ENCODE assay signal across 11 mouse cellular contexts in genomic region chr15:83529765-83530164, GRCm38 (mm10). TPM values are rescaled to one million over a fixed set of nuclear protein-coding genes. Genes with fewer than 3 reads are reported as not detected.
A peak's percentile ranks its signal among the peaks of the same experiment; 100 is the strongest.
DNase-seq lines count a peak whose midpoint lies in the region; ATAC-seq and TF ChIP-seq lines count a peak whose summit lies in the region.
"Had no signal": no experiment of that assay in that cellular context is flagged by ENCODE, and none has a peak within 500 bp of the region (broad histone marks: within the 10 kb centered on the region; RNA-seq: fewer than 3 reads in every experiment).

No protein-coding gene starts in this region.

- H3K79me2 ChIP-seq in heart, adult 2 months (replicated peaks; ENCODE audit: control insufficient read depth, insufficient read depth, low read length) = peaks cover 2% of the 10 kb centered on the region; the same call in 1 of the 2 replicates

- TF ChIP-seq CTCF in heart, adult 2 months (IDR thresholded peaks at IDR 0.05) = no peak
- TF ChIP-seq CTCF in kidney, adult 2 months (conservative IDR thresholded peaks at IDR 0.05; ENCODE audit: insufficient read depth, insufficient read length, low read depth, low read length) = no peak
- TF ChIP-seq CTCF in lung, postnatal 0 days (IDR thresholded peaks at IDR 0.05) = no peak

- no peak overlapping the region for H3K4me2 ChIP-seq in intestine, embryonic 16.5 days (ENCODE audit: low read depth, low read length)
- H3K4me2 ChIP-seq in intestine, embryonic 15.5 days (replicated peaks) = no peak overlapping the region
- no peak overlapping the region for H3K4me2 ChIP-seq in lung, postnatal 0 days (replicated peaks; ENCODE audit: low read depth, low read length)
- H3K4me2 ChIP-seq: limb, embryonic 12.5 days had no signal

- 75% methylated on average over 5 of the region's 5 CpGs for WGBS in intestine, embryonic 16.5 days
- WGBS in intestine, embryonic 15.5 days = 82% methylated on average over 5 of the region's 5 CpGs
- 38% methylated on average over 5 of the region's 5 CpGs for WGBS in heart, adult 2 months
- 35% methylated on average over 5 of the region's 5 CpGs for WGBS in kidney, adult 2 months
- 55% methylated on average over 5 of the region's 5 CpGs for WGBS in lung, postnatal 0 days

- no peaks in the 10 kb centered on the region for H3K36me3 ChIP-seq in intestine, embryonic 16.5 days (ENCODE audit: control insufficient read depth, insufficient read depth, low read length)
- no peaks in the 10 kb centered on the region for H3K36me3 ChIP-seq in intestine, embryonic 15.5 days
- H3K36me3 ChIP-seq in heart, adult 2 months (ENCODE audit: control insufficient read depth, insufficient read depth, low read length) = peaks cover 4% of the 10 kb centered on the region; the same call in 1 of the 2 replicates
- no peaks in the 10 kb centered on the region for H3K36me3 ChIP-seq in kidney, adult 2 months (ENCODE audit: control insufficient read depth, insufficient read depth, low read length)
- H3K36me3 ChIP-seq in lung, postnatal 0 days (ENCODE audit: insufficient read depth, low read length) = no peaks in the 10 kb centered on the region
- H3K36me3 ChIP-seq: limb, embryonic 12.5 days had no signal

- no peak for TF ChIP-seq EP300 in heart, adult 2 months (IDR thresholded peaks at IDR 0.05; ENCODE audit: insufficient read depth, low read depth, low read length)
- TF ChIP-seq EP300 in lung, postnatal 0 days (IDR thresholded peaks at IDR 0.05) = no peak

- H3K9me3 ChIP-seq in intestine, embryonic 16.5 days (ENCODE audit: control insufficient read depth, low read length) = no peaks in the 10 kb centered on the region; the same call in 1 of the 2 replicates
- H3K9me3 ChIP-seq in intestine, embryonic 15.5 days = no peaks in the 10 kb centered on the region
- H3K9me3 ChIP-seq in lung, postnatal 0 days (ENCODE audit: low read length) = no peaks in the 10 kb centered on the region
- H3K9me3 ChIP-seq: limb, embryonic 12.5 days had no signal

- no peak for ATAC-seq in intestine, embryonic 16.5 days
- ATAC-seq in intestine, embryonic 15.5 days = no peak
- peak; percentile 22; the same call in 1 of the 2 replicates for ATAC-seq in lung, postnatal 0 days

- H3K27me3 ChIP-seq in intestine, embryonic 16.5 days (replicated peaks; ENCODE audit: control insufficient read depth, insufficient read depth, low read length) = peaks cover 24% of the 10 kb centered on the region
- H3K27me3 ChIP-seq in intestine, embryonic 15.5 days (replicated peaks) = peaks cover 31% of the 10 kb centered on the region
- no peaks in the 10 kb centered on the region for H3K27me3 ChIP-seq in heart, adult 2 months (ENCODE audit: control insufficient read depth, insufficient read depth, low read length)
- no peaks in the 10 kb centered on the region for H3K27me3 ChIP-seq in kidney, adult 2 months (replicated peaks; ENCODE audit: control insufficient read depth, insufficient read depth, low read length)
- 0 out of 2 replicates have a peak, but pooled peaks cover 4% of the 10 kb centered on the region for H3K27me3 ChIP-seq in lung, postnatal 0 days (replicated peaks; ENCODE audit: insufficient read depth, low read length)

- no peak overlapping the region for H3K4me3 ChIP-seq in intestine, embryonic 16.5 days (ENCODE audit: low read length)
- no peak overlapping the region for H3K4me3 ChIP-seq in intestine, embryonic 15.5 days (replicated peaks)
- H3K4me3 ChIP-seq in heart, adult 2 months = no peak overlapping the region
- H3K4me3 ChIP-seq in kidney, adult 2 months (ENCODE audit: insufficient read depth, low read depth, low read length) = no peak overlapping the region
- H3K4me3 ChIP-seq in lung, postnatal 0 days (ENCODE audit: low read depth, low read length) = no peak overlapping the region
- H3K4me3 ChIP-seq: limb, embryonic 12.5 days; megakaryocyte, embryonic 14.5 days; myocyte had no signal

- H3K27ac ChIP-seq in intestine, embryonic 16.5 days (ENCODE audit: low read length) = 0 out of 2 replicates have a peak overlapping the region, but pooled peaks have one; percentile 49
- H3K27ac ChIP-seq in intestine, embryonic 15.5 days = no peak overlapping the region
- peak overlapping the region; percentile 91 for H3K27ac ChIP-seq in heart, adult 2 months
- peak overlapping the region; percentile 97 for H3K27ac ChIP-seq in kidney, adult 2 months (ENCODE audit: insufficient read depth, low read depth, low read length)
- peak overlapping the region; percentile 85 for H3K27ac ChIP-seq in lung, postnatal 0 days (ENCODE audit: low read length)
- H3K27ac ChIP-seq: limb, embryonic 12.5 days had no signal

- H3K9ac ChIP-seq in intestine, embryonic 16.5 days (ENCODE audit: low read depth, low read length) = no peak overlapping the region
- H3K9ac ChIP-seq in intestine, embryonic 15.5 days = no peak overlapping the region
- no peak overlapping the region for H3K9ac ChIP-seq in heart, adult 2 months (ENCODE audit: low read depth, low read length)
- no peak overlapping the region for H3K9ac ChIP-seq in lung, postnatal 0 days (replicated peaks; ENCODE audit: low read depth)
- H3K9ac ChIP-seq: limb, embryonic 12.5 days had no signal

- DNase-seq in heart, adult 2 months = peak; percentile 52 to 55
- peak; percentile 86 for DNase-seq in kidney, adult 2 months
- peak; percentile 53 for DNase-seq in lung, postnatal 0 days (ENCODE audit: low spot score)
- DNase-seq in left cerebral cortex, postnatal 36 days (ENCODE audit: low spot score in 2 of 2) = no peak
- DNase-seq in thymus, postnatal 36 days = no peak
- DNase-seq in urinary bladder, postnatal 14 days (ENCODE audit: low spot score) = no peak

- peaks cover 16% of the 10 kb centered on the region for H3K4me1 ChIP-seq in intestine, embryonic 16.5 days (ENCODE audit: control insufficient read depth, insufficient read depth, low read length)
- peaks cover 23% of the 10 kb centered on the region for H3K4me1 ChIP-seq in intestine, embryonic 15.5 days (replicated peaks)
- peaks cover 17% of the 10 kb centered on the region for H3K4me1 ChIP-seq in heart, adult 2 months (ENCODE audit: control insufficient read depth, insufficient read depth, low read length)
- peaks cover 25% of the 10 kb centered on the region for H3K4me1 ChIP-seq in kidney, adult 2 months (ENCODE audit: control insufficient read depth, insufficient read depth, low read length)
- peaks cover 29% of the 10 kb centered on the region for H3K4me1 ChIP-seq in lung, postnatal 0 days (ENCODE audit: insufficient read depth, low read depth, low read length)

- intact Hi-C loops in heart, adult 2 months (cut with DNase I) = loop anchor here (5.0 kb wide), 2 partner anchors 33 to 68 kb away; partner anchors contain the start of genes Mcat, Tspo and Ttll12
- intact Hi-C loops in left cerebral cortex, postnatal 36 days (cut with DNase I) = no loop called here

- no peak for TF ChIP-seq POLR2A in heart, adult 2 months (IDR thresholded peaks at IDR 0.05; ENCODE audit: insufficient read depth, low read depth, low read length)
- TF ChIP-seq POLR2A in kidney, adult 2 months (IDR thresholded peaks at IDR 0.05; ENCODE audit: low read depth, low read length) = no peak

RNA-seq across cellular contexts. Expression of gene Bik, which starts 3.1 kb away (rescaled TPM):
- polyA plus RNA-seq in intestine, embryonic 16.5 days (2015; fragmentation: Nextera tagmentation; extraction: Ambion mirVana) = 3.1 and 4.3 TPM in 2 replicates
- polyA plus RNA-seq in intestine, embryonic 15.5 days (2015; fragmentation: Nextera tagmentation; extraction: Ambion mirVana) = 4.3 and 5.6 TPM in 2 replicates
- total RNA-seq in heart, adult 2 months (2021) = 10 to 100 TPM in 1 of 2 experiments, 1 to 10 TPM in 1; 8.3 to 10.9 TPM
- polyA plus RNA-seq in heart, adult 2 months (2012; rRNA removed) = 11.7 and 21.8 TPM in 2 replicates
- 18.9 and 20.8 TPM in 2 replicates for polyA plus RNA-seq in kidney, adult 2 months (2012; rRNA removed)
- polyA plus RNA-seq in lung, postnatal 0 days (2015; fragmentation: Nextera tagmentation; extraction: Ambion mirVana) = 33.8 and 34.6 TPM in 2 replicates
- not detected for total RNA-seq in left cerebral cortex, postnatal 36 days (2021)

RNA-seq across cellular contexts. Expression of gene Ttll1, which starts 19.1 kb away (rescaled TPM):
- polyA plus RNA-seq in intestine, embryonic 16.5 days (2015; fragmentation: Nextera tagmentation; extraction: Ambion mirVana) = 14.1 and 17.1 TPM in 2 replicates
- 17.1 and 18.4 TPM in 2 replicates for polyA plus RNA-seq in intestine, embryonic 15.5 days (2015; fragmentation: Nextera tagmentation; extraction: Ambion mirVana)
- total RNA-seq in heart, adult 2 months (2021) = 10 to 100 TPM; 52.1 to 62.9 TPM
- polyA plus RNA-seq in heart, adult 2 months (2012; rRNA removed) = 37.6 and 41.3 TPM in 2 replicates
- polyA plus RNA-seq in kidney, adult 2 months (2012; rRNA removed) = 10.3 and 11.1 TPM in 2 replicates
- 13.8 and 13.9 TPM in 2 replicates for polyA plus RNA-seq in lung, postnatal 0 days (2015; fragmentation: Nextera tagmentation; extraction: Ambion mirVana)
- total RNA-seq in left cerebral cortex, postnatal 36 days (2021) = 10 to 100 TPM; 49.7 to 52.3 TPM

RNA-seq across cellular contexts. Expression of gene Tspo, which starts 33.6 kb away (rescaled TPM):
- 128 and 133 TPM in 2 replicates for polyA plus RNA-seq in intestine, embryonic 16.5 days (2015; fragmentation: Nextera tagmentation; extraction: Ambion mirVana)
- 98.0 and 120 TPM in 2 replicates for polyA plus RNA-seq in intestine, embryonic 15.5 days (2015; fragmentation: Nextera tagmentation; extraction: Ambion mirVana)
- total RNA-seq in heart, adult 2 months (2021) = 10 to 100 TPM; 61.2 to 61.8 TPM
- 101 and 154 TPM in 2 replicates for polyA plus RNA-seq in heart, adult 2 months (2012; rRNA removed)
- polyA plus RNA-seq in kidney, adult 2 months (2012; rRNA removed) = 402 and 410 TPM in 2 replicates
- polyA plus RNA-seq in lung, postnatal 0 days (2015; fragmentation: Nextera tagmentation; extraction: Ambion mirVana) = 343 and 439 TPM in 2 replicates
- total RNA-seq in left cerebral cortex, postnatal 36 days (2021) = 1 to 10 TPM; 4.5 to 5.7 TPM

RNA-seq across cellular contexts. Expression of gene Mcat, which starts 33.8 kb away (rescaled TPM):
- 26.4 and 27.0 TPM in 2 replicates for polyA plus RNA-seq in intestine, embryonic 16.5 days (2015; fragmentation: Nextera tagmentation; extraction: Ambion mirVana)
- 31.4 TPM in 2 replicates for polyA plus RNA-seq in intestine, embryonic 15.5 days (2015; fragmentation: Nextera tagmentation; extraction: Ambion mirVana)
- 10 to 100 TPM; 38.7 to 40.8 TPM for total RNA-seq in heart, adult 2 months (2021)
- 32.2 and 41.4 TPM in 2 replicates for polyA plus RNA-seq in heart, adult 2 months (2012; rRNA removed)
- polyA plus RNA-seq in kidney, adult 2 months (2012; rRNA removed) = 31.8 and 34.3 TPM in 2 replicates
- 22.8 and 24.7 TPM in 2 replicates for polyA plus RNA-seq in lung, postnatal 0 days (2015; fragmentation: Nextera tagmentation; extraction: Ambion mirVana)
- total RNA-seq in left cerebral cortex, postnatal 36 days (2021) = 10 to 100 TPM; 27.5 to 33.5 TPM

Comparison
In these comparisons a context has a peak if more than half of its experiments do, and no peak if none do; other contexts are left out.
1. DNase-seq: peak in heart, adult 2 months (2 of 2), kidney, adult 2 months (single experiment) and lung, postnatal 0 days (single experiment); none in left cerebral cortex, postnatal 36 days (0 of 2), thymus, postnatal 36 days (0 of 2) and urinary bladder, postnatal 14 days (single experiment).